Mouse (Mus musculus) stomach, postnatal 0 days (tissue): ENCODE results near the gene Dlg5. TPM values are rescaled to one million over a fixed set of nuclear protein-coding genes. Genes with fewer than 3 reads are reported as not detected.

Experiments
- ATAC-seq: fragments of 200-750 bp; cut with Nextera tagmentation; 2 replicates; pipeline ENCODE4 v1.8.0; 2017; ENCODE audit not compliant: low FRiP score, low TSS enrichment
- DNase-seq: peaks from one replicate; pipeline ENCODE4 v3.0.0-alpha.2; 2016; ENCODE audit warnings: low spot score
- H3K27ac ChIP-seq: fragments of 300-500 bp; sonication (generic); replicated peaks from 2 replicates; pipeline ENCODE4 v1.5.1; 2014; ENCODE audit warnings: mild to moderate bottlenecking, control low read depth
- H3K27me3 ChIP-seq: fragments of 300-500 bp; sonication (generic); 2 replicates; pipeline ENCODE4 v1.6.1; 2014; ENCODE audit warnings: low read length; ENCODE audit not compliant: control insufficient read depth, insufficient read depth
- H3K36me3 ChIP-seq: fragments of 300-500 bp; sonication (generic); 2 replicates; pipeline ENCODE4 v1.6.1; 2014; ENCODE audit warnings: low read length, mixed read lengths; ENCODE audit not compliant: control insufficient read depth, insufficient read depth
- H3K4me1 ChIP-seq: fragments of 300-500 bp; sonication (generic); replicated peaks from 2 replicates; pipeline ENCODE4 v1.6.1; 2014; ENCODE audit warnings: antibody characterized with exemption; ENCODE audit not compliant: control insufficient read depth, insufficient read depth
- H3K4me2 ChIP-seq: fragments of 300-500 bp; sonication (generic); replicated peaks from 2 replicates; pipeline ENCODE4 v1.6.1; 2014; ENCODE audit warnings: low read depth, mild to moderate bottlenecking, control low read depth, moderate library complexity
- H3K4me3 ChIP-seq: fragments of 300-500 bp; sonication (generic); 2 replicates; pipeline ENCODE4 v1.5.1; 2014; ENCODE audit warnings: low read depth, low read length, control low read depth
- H3K9ac ChIP-seq: fragments of 300-500 bp; sonication (generic); 2 replicates; pipeline ENCODE4 v1.6.1; 2014; ENCODE audit warnings: mild to moderate bottlenecking, low read length, control low read depth, mixed read lengths
- H3K9me3 ChIP-seq: fragments of 300-500 bp; sonication (generic); 2 replicates; pipeline ENCODE4 v1.6.1; 2016; ENCODE audit warnings: low read length; ENCODE audit not compliant: control insufficient read depth
- CTCF ChIP-seq: IDR thresholded peaks from 2 replicates; pipeline ENCODE4 v1.5.1; 2016; ENCODE audit warnings: antibody characterized with exemption, low read depth, mild to moderate bottlenecking, moderate library complexity
- EP300 ChIP-seq: optimal IDR thresholded peaks from 2 replicates; pipeline ENCODE3; 2016; ENCODE audit warnings: antibody characterized with exemption
- WGBS: fragments of 180-500 bp; shearing (Covaris S2); extraction: QIAGEN DNeasy Blood & Tissue Kit; methylation state at CpG from one replicate; pipeline ENCODE4 v1.1.7; 2014; 5-methylcytosine and 5-hydroxymethylcytosine counted together
- polyA plus RNA-seq: library from polyadenylated mRNA; unstranded; fragments of >200 nt; fragmentation: Nextera tagmentation; extraction: Ambion mirVana; gene quantifications from 2 replicates; pipeline ENCODE4 v1.2.1, GENCODE M21; 2015

The Dlg5 gene
- polyA plus RNA-seq, 1 experiment from 2014 or later, result 3.8 TPM

DNA sequence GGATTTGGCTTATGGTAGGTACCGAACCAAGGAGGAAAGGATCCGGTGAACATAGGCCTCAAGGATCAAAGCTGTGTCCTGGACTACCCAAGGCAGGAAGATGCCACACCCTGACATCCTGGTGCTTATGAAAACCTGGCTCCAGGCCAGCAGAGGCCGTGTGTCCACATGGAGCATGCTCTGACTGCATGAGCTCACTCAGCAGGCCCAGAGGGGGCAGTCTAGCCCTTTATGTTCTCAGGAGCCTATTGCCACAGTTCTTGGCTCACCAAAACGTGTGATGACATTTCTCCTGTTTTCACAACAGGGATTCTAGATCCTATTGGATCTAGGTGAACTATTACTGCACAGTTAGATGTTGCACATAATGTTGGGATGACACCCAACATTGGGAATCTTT is 35.6 kb upstream of the Dlg5 start:
- Histone ChIP-seq H3K4me3 (no peak overlapping the region), H3K4me2 (no peak overlapping the region), H3K36me3 (no peaks in the 10 kb centered on the region), H3K9ac (no peak overlapping the region), H3K9me3 (no peaks in the 10 kb centered on the region), H3K27ac (no peak overlapping the region), H3K4me1 (no peaks in the 10 kb centered on the region), H3K27me3 (no peaks in the 10 kb centered on the region)
- TF ChIP-seq CTCF, result 0 out of 2 replicates have a peak, but pooled peaks have one; percentile 19
- no peak for TF ChIP-seq EP300
- DNase-seq, result peak; percentile 17
- ATAC-seq, result no peak
- 58% methylated on average over 4 of the region's 4 CpGs for WGBS

DNA sequence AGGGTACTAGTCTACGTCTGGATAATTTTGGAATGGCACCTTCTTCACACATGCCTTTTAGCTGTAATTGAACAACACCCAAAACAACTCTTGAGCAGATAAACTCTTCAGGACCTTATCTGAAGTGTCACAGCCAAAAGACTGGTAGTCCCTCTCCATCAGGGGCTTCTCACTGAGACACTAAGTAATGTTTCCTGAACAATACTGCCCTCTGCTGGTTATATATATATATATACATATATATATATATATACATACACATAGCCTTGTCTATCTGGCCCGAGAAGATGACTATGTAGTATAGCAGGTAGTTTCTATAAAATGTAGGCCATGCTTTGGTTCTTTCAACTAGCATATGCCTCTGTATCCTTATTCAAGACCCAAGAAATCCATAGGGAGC is 29.8 kb upstream of the Dlg5 start:
- Histone ChIP-seq H3K4me1 (no peaks in the 10 kb centered on the region), H3K36me3 (no peaks in the 10 kb centered on the region), H3K27me3 (no peaks in the 10 kb centered on the region), H3K9me3 (no peaks in the 10 kb centered on the region), H3K4me3 (no peak overlapping the region), H3K4me2 (no peak overlapping the region), H3K27ac (no peak overlapping the region), H3K9ac (no peak overlapping the region)
- WGBS, result 40% methylated on average over 2 of the region's 2 CpGs
- DNase-seq (no peak), ATAC-seq (no peak)
- TF ChIP-seq EP300 (no peak), CTCF (peak; percentile 61)

DNA sequence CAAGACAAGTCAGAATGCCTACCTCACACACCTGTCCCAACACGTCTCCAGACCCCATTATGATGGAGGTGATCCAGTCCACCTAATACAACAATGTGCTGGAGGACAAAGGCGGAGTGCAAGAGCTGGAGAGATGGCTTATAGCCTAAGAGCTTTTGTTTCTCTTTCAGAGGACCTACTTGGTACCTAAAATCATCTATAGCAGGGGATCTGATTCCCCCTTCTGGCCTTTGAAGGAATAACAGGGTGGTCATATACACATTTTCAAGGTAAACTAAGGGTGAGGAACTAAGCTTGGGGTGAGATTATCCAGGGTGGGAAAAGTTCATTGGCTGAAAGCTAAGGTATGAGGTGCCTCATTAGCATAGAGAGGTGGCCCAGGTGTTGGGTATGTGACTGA is 27.9 kb upstream of the Dlg5 start:
- H3K4me3 ChIP-seq, result no peak overlapping the region
- H3K4me1 ChIP-seq, result no peaks in the 10 kb centered on the region
- no peak for DNase-seq
- no peaks in the 10 kb centered on the region for H3K36me3 ChIP-seq
- no peak for ATAC-seq
- no peak overlapping the region for H3K9ac ChIP-seq
- no peaks in the 10 kb centered on the region for H3K27me3 ChIP-seq
- no peak overlapping the region for H3K27ac ChIP-seq
- H3K4me2 ChIP-seq, result no peak overlapping the region
- no peak for TF ChIP-seq EP300
- peak; percentile 86 for TF ChIP-seq CTCF
- H3K9me3 ChIP-seq, result no peaks in the 10 kb centered on the region
- WGBS, result 43% methylated on average over 2 of the region's 2 CpGs

DNA sequence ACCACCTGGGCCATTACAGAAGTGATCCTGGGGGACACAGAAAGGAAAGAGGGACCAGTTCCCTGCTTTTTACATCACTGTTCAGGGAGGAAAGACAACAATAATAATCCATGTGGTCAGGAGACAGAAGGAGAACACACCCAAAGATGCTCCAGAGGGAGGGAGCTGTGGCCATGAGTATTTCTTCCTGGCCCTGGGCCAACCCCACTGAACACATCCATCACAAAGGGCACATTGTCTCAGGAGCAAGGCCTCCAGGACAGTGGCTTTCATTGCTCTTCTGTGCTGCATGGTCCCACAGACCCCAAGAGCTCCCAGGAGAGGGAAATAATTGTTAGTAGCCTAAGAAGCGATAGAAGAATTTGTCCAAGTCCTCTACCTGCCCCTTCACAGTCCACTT is 23.9 kb upstream of the Dlg5 start:
- 88% methylated on average over 1 of the region's 1 CpGs for WGBS
- Histone ChIP-seq H3K36me3 (no peaks in the 10 kb centered on the region), H3K27me3 (no peaks in the 10 kb centered on the region), H3K9ac (no peak overlapping the region), H3K4me1 (no peaks in the 10 kb centered on the region), H3K4me3 (no peak overlapping the region), H3K27ac (no peak overlapping the region), H3K4me2 (no peak overlapping the region), H3K9me3 (no peaks in the 10 kb centered on the region)
- TF ChIP-seq EP300 (no peak), CTCF (no peak)
- no peak for ATAC-seq
- no peak for DNase-seq

DNA sequence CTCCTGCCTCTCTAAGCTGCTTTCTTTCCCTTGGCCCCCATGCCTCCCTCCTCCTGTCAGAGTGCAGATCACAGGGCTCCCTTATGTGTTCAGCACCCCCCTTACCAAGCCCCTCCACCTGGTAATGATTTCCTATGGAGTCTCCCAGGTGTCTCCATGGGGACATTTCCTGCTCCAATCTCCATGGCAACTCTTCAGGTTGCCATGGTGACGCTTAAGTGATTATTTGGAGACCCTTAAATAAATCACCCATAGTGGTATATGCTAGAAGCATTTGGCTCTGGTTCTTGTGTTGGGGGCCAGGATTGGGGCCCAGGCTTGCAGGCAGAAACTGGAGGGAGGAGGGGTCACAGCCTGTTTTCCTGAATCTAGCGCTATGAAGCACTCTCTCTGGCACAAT is 17.2 kb upstream of the Dlg5 start:
- Histone ChIP-seq H3K4me2 (no peak overlapping the region), H3K27ac (no peak overlapping the region), H3K4me3 (no peak overlapping the region), H3K9me3 (no peaks in the 10 kb centered on the region), H3K36me3 (no peaks in the 10 kb centered on the region), H3K4me1 (no peaks in the 10 kb centered on the region), H3K27me3 (no peaks in the 10 kb centered on the region), H3K9ac (no peak overlapping the region)
- DNase-seq, result no peak
- no peak for TF ChIP-seq CTCF
- no peak for TF ChIP-seq EP300
- ATAC-seq, result no peak
- WGBS, result 47% methylated on average over 2 of the region's 2 CpGs

DNA sequence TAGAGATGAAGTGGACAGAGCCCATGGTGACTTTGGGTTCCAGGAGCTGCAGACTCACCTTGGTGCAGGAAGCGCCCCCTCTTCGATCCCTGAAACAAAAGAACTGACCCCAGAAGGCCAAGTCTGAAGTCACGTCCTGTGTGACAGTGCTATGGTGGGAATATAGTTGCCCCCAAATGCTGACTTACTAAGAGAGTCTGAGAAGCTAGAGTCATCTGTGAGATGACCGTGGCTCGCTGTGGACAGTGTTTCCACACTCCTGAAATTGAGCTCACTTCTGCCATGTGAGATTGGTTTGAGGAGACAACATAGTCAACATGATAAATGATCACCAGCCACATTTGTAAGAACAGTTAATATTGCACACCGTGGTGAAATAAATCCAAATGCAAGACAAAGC is 16.7 kb upstream of the Dlg5 start:
- Histone ChIP-seq H3K27me3 (no peaks in the 10 kb centered on the region), H3K9me3 (no peaks in the 10 kb centered on the region), H3K36me3 (no peaks in the 10 kb centered on the region), H3K27ac (no peak overlapping the region), H3K4me3 (no peak overlapping the region), H3K4me2 (no peak overlapping the region), H3K9ac (no peak overlapping the region), H3K4me1 (no peaks in the 10 kb centered on the region)
- ATAC-seq (no peak), DNase-seq (no peak)
- no peak for TF ChIP-seq EP300
- no peak for TF ChIP-seq CTCF
- 64% methylated on average over 6 of the region's 6 CpGs for WGBS
